Mouse (Mus musculus): Measurements from ENCODE around the gene Stkld1.

DNA sequence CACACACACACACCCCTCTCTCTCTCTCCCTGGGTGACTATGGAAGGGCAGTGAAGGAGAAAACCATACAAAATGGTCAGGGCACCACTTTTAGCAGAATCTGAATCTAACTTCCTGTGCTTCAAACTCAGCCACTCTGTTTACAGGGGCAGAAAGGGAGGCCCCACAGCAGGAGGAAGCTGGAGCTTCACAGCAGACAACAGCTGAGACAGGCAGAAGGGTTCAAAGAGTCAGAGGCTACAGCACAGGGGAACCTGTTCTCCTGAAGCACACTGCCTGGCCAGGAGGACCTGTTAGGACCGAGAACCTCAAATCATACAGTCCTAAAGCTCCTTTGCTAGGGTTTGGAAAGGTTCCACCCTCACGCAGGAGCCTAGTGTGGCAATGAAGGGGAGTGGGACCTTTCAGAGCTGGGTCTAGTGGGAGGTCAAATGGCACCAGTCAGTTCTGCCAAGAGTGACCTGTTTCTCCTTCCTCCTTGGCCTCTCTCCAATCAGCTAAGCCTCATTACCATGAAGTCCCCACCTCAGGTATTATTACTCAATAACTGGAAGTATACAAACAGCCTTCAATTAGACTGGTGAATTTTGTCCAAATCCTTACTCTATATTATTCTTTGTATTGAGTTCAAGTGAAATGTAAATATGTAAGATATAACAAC lies 21.0 kb downstream of the Stkld1 start:
- TF ChIP-seq CTCF (conservative IDR thresholded peaks at IDR 0.05 in 1 of 2, IDR thresholded peaks at IDR 0.05 in 1 of 2; ENCODE audit: low read depth in 2 of 2, low read length in 2 of 2) (no peak), USF2 (conservative IDR thresholded peaks at IDR 0.05; ENCODE audit: low read depth, low read length) (no peak), POLR2A (IDR thresholded peaks at IDR 0.05; ENCODE audit: low read depth, low read length) (no peak), MAX (IDR thresholded peaks at IDR 0.05; ENCODE audit: low read length) (no peak), ETS1 (conservative IDR thresholded peaks at IDR 0.05; ENCODE audit: low read depth, low read length) (no peak), ZMIZ1 (IDR thresholded peaks at IDR 0.05; ENCODE audit: low read depth, low read length) (no peak), GABPA (IDR thresholded peaks at IDR 0.05; ENCODE audit: insufficient replicate concordance, low read depth, low read length) (no peak), RCOR1 (conservative IDR thresholded peaks at IDR 0.05; ENCODE audit: low read depth, low read length) (no peak), SMC3 (IDR thresholded peaks at IDR 0.05; ENCODE audit: low read depth, low read length) (no peak), CHD1 (IDR thresholded peaks at IDR 0.05; ENCODE audit: low read depth, low read length) (no peak), ZNF384 (IDR thresholded peaks at IDR 0.05; ENCODE audit: low read depth, low read length) (no peak), TCF12 (IDR thresholded peaks at IDR 0.05; ENCODE audit: low read depth, low read length) (no peak), RAD21 (IDR thresholded peaks at IDR 0.05; ENCODE audit: low read depth, low read length) (no peak)

All from CH12.LX (cell line).